Mouse (Mus musculus): ENCODE results near the gene Ccn6.
"Not testable (repeated sequence)": the region's sequence is repeated elsewhere in the genome, so short reads cannot be mapped to it uniquely, and the experiment has no call there.

Ccn6 gene

DNA sequence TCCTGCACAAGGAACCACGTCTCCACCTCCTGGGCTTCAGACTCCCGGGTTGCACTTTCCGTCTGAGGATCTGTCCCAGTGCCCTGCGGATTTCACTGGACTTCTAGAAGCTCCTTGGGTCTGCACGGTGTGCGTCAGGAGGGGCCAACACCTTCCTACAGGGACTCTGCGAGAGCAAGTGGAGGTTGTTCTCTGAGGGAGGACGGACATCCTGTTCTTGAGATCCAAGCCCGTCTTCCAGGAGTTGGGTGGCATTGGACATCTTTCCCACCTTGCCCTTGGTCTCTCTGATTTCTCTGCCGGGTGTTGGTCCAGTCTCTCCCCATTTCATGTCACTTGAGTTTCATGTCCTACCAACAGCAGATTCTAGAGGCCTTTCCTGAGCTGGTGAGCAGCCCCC is at the start of gene Ccn6:
TSS of gene Ccn6 (minus strand) at position 101 of the 400 bp plus-strand sequence.
- peak in 1 of 2 experiments; percentile 5 for DNase-seq

DNA sequence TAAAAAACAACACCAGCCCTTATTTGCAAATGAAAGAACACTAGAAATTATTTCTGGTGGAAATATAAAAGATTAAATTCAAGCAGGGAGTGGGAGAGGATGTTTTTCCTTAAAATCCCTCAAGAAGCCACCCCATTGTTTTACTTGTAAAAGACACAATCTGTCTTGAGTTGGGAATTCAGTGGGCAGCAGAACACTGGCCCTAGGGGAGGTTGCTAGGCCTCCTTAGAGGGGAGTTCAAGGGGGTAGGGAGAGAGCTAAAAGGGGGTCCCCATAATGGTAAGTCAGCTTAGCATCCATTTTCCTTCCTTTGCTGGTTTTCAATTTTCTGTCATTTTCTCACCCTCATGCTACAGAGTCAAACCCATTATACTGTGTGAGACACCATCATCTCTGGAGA is 46.4 kb upstream of the Ccn6 start:
- DNase-seq = no peak

DNA sequence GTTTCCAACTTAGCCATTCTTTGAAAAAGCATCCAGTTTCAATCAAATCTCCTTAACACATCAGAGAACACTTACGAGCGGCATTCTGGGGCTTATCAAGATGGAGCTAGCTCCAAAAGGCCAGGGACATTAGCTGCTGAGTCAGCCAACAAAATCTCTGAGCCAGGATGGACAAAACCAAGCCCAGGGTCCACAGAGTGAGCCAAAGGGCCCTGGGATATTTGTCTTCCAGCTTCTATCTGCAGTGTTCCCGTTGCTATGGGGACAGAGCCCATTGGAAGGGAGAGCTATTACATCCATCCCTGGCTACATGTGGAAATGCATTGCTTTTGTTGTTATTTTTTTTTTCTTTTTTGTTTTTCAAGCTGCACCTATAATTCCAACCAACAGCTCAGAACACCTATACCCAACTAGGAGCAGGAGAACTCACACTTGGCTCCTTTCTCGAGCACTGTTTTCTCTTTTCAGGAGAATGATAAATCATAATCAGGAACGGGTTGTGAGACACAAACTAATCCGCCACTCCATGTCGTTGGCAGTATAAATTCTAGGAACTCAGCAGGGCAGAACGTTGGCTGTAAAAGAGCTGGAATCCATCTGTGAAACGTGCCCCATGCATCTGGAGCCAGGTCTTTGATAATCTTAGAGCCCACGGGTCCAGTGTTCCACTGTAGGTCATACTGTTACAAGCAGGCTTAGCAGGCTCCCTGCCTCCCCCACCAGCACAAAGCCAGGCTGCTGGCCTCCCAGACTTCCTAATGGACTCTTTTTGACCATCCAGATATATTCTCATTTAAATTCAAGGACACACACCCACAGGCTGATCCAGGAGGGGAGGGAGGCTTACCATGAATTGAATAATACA is 45.8 kb upstream of the Ccn6 start:
- peak; percentile 29 to 49 for DNase-seq

DNA sequence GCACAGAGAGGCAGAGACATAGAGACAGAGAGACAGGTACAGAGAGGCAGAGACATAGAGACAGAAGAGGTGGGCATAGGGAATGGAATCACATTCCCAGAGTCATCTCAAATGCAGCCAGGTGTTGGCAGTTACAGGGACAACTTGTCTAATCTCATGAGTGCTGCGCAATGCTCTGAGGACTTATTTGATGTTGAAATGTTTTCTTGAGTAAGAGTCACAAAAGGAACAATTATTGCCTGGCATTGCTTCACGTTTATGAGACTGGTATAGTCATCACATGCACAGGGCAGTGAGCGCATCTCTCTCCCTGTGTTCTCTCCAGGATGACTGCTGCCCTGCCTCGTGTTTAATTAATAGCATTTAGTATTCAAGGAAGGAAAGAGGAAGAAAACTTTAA is 45.1 kb upstream of the Ccn6 start:
- no peak for DNase-seq

DNA sequence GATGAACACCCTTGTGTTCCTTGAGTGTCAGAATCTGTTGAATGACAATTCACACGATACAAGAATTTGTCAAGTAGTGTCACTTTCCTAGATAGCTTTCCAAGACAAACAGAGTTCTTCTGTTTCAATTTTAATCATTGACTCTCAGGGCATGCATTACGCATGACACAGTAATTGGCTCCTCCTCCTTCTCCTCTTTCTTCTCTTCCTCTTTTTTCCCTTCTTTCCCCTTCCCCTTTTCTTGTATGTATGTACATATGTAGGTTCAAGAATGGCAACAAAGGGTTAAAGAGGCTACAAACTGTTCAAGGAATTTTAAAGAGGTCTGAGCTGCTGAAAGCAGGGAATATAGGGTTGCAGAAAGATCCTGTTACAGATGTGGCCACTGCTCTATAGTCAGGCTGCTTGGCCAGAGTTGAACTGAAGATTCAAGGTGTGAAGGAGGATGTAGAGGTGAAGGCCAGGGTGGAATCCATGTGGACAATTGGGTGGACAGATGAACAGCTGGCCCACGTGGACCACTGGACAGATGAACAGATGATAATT is 43.8 kb upstream of the Ccn6 start:
- no peak for DNase-seq

DNA sequence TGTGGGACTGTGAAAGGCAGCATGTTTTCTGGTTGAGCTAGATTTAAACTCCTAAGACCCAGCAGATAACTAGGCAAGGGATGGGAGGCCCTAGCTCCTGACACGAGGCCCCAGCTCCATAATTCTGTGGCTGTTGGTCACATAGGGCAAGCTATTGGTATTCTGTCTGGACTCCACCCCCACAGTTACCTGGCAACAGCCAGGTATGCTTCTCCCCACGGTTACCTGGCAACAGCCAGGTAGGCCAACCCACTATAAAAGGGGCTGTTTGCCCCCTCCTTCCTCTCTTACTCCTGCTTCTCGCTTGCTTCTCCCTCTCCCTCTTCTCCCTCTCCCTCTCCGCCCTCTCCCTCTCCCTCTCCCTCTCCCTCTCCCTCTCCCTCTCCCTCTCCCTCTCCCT is 38.9 kb upstream of the Ccn6 start:
- DNase-seq = no peak

DNA sequence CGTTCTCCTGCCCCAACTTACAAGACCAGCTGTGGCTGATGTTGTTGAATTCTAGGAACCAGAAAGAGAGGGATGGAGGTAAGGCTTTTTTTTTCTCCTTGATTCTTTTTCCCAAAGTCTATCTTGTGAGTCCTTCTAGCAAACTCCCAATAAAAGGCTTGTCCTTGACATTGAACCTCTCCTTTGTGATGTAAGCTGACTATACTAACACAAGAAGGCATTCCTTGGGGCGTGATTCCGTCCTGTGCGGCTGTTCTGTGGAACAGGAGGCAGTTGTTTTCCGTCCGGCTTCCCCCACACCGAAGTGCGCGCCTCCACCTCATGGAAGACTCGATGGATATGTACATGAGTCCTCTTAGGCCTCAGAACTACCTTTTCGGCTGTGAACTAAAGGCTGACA is 34.6 kb upstream of the Ccn6 start:
- not testable (repeated sequence) for DNase-seq

DNA sequence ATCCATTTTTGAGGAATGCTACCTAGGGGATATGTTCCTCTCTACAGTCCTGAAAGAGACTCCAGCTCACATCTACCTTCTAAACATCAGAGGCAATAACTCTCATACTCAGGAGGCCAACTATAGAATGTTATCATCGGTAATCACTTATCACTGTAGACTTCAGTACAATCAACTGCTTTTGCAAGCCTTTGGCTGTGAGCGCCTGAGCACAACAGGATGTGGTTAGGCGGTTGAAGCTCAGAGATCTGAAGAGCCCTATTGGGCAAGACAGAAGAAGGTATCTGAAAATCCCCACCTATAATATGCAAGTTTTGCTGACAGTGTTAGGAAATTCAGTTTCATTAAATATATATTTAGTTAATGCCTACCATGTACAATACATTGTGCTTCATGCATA is 29.1 kb upstream of the Ccn6 start:
- no peak for DNase-seq

DNA sequence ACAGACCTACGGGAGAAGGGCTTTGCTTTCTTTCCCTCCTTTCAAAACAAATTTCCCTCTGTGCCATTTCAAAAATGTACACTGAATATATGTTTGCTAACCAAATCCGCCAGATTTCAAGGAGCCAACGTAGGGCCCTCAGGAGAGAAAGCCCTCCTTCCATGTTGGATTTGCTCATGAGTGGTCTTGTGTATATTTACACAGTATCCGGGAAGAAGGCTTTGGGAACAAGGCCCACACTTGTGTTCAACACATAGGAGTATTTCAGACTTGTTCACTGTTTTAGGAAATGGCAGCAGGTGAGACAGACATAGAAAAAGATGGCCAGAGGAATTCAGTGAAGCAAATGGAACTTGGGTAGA is 21.9 kb upstream of the Ccn6 start:
- DNase-seq = no peak

DNA sequence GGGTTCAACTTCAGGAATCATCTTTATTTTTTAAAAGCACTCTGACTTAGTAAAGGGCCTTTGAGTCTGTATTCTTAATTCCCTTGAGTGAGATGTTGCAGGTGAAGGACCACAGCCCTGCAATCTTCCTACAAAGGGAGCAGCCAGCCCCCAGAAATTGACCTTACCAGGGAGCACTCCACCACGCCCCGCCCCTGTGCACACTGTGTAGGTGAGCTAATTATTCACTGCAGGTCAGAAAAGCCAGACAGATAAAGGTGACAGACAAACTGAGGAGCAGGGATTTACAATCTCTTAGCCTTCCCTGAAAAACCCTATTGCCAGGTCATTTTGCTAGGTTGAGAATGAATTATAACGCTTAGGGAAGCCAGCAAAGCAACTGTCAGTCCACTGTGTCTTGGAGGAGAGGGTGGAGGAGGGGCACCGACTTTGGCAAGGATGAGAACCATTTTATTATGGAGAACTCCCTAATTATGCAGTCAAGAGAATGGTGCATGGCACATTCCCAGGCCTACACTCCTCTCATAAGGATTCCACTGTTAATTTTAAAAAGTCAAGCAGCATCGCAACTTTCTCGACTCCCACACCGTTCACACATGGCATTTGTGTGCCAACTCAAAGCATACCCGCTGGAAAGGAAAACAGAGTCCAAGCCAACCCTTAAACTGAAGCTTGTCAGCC is 21.4 kb upstream of the Ccn6 start:
- DNase-seq = peak in 1 of 2 experiments; percentile 16

DNA sequence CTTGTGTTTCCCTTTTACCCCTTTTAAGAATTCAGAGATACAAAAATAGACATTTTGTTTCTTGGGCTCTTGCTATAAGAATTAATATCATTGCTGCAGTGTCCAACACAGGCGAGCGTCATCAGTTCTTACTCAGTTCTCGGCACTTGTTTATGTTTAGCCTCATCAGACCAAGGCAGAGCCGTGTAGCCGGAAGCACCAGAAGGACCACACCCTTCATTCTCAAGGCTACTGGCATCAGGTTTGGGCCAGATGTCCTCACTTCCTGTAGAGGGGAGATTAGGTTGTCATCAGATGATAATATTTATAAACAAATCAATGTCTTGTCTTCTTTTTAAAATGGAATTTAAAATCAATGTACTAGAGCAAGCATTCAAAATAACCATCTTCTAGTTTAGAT is 13.4 kb upstream of the Ccn6 start:
- DNase-seq = no peak

DNA sequence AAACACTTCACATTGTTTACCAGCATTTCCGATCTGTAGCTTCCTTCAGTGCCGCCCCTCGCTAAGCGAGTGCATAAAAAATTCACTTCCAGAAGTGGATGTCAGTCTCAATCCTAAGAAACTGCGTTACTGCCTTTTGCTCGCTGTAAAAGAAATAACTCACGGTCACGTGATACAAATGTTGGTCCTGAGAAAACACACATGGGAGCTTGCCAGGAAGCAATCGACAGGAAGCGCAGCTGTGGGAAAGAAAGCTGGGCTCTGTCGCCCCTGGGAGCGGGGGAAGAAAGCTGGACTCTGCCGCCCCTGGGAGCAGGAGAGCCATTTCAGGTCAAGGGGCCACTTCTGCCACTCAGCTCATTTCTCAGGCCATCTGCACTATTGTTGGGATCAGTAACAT is 9.5 kb upstream of the Ccn6 start:
- DNase-seq = peak; percentile 31

DNA sequence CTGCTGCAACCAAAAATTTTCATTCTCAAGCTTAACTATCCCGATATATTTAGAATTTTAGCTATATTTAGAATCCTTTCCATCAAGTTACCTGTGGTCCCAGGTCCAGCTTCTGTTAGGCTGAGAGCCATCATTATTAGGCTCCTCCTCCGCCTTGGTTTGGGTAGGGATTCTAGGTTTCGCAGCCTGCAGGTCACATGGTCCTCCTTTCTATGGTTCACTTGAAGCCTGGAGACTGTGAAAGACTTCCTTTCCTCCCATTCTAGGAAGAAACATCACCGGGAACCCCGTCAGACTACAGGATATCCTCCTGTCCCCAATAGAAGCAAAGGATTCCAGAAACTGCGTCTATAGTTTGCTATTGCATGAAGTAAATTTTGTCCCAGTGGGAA is 8.9 kb upstream of the Ccn6 start:
- DNase-seq = peak in 1 of 2 experiments; percentile 13

DNA sequence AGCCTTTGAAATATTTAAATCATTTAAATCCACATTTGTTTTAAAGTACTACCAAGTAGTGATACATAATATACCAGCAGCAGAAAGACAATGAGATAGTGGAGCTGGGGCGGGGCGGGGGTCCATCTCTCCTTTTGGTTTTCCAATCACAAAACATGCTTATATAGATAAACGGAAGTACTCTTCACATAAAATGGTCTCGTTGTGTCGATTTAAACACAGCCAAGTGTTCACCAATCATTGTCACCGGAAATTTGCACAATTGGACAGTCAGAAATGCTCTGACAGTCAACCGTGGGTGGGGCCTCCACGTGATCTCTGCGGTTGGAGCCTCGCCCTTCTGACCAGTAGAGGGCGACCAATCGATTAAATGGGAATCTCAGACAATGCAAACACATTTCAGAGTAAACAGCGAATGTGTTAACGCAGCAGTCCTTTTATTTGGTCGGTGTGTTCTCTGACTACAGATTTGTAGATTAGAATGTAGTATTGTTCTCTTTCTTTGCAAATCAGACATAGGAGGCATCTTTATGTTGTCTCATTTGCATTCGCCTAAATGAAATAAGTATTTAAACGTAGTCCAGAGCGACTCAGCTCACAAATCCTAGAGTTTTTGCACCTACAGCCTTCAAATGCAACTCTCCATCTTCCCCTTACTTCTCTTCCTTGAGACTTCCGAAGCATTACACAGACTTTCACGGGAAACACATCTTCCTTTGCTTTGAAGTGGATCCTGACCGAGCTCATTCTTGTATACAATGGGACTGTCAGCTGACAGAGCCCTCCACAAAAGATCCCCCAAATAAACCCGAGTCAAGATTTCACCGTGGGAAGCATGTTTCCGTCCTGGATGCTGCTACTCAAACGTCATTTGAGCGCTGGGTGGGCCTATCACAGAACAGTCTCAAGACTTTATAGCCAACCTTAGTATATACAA is 8.3 kb upstream of the Ccn6 start:
- peak; percentile 95 to 96 for DNase-seq

DNA sequence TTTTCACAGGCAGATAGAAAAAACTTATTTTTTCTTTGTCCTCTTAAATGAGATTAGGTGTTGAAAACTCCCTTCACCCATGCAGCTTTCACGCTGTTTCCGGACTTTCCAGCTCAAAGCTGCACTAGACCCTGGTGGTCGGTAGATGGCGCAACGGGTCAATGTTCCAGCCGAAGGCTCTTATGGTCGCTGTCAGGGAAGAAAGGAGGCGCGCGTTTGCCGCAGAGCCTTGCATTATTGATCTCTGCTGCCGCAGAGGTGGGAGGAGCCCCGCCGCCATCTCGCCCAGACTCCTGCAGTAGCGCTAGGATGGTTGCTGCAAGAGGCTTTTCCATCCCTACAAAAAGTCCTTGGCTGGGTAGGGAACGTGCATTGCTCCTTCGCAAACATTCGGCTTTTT is 7.5 kb upstream of the Ccn6 start:
- peak; percentile 96 to 97 for DNase-seq

DNA sequence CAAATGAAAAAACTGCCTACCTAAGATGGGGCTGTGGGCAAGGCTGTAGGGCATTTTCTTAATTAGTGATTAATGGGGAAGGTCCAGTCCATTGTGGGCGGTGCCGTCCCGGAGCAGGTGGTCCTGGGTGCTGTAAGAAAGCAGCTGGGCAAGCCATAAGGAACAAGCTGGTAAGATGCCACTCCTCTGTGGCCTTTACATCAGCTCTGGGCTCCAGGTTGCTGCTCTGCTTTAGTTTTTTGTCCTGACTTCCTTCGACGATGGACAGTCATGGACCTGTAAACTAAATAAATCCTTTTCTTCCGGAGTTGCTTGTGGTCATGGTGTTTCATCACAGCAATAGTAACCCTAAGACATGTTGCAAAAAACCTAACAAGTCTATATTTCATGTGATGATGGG is 7.1 kb upstream of the Ccn6 start:
- DNase-seq = peak in 1 of 2 experiments; percentile 29

DNA sequence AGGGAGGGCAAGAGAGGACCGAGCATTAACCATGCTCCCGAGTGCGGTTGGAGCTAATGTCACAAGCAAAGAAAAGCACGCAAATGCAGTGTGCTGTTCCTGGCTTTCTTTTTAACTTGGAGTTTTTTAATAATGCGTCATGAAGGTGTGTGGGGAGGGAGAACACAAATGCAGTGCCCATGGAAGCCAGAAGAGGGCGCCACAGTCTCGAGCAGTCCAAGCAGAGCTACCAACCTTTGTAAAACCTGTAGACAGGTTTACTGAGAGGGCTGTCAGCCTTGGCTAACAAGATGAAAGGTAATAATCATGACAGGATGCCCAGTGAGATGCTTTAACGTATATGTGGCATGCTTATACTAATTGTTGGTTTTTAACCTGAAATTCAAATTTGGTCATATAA is 6.6 kb upstream of the Ccn6 start:
- DNase-seq = peak; percentile 88 to 93

DNA sequence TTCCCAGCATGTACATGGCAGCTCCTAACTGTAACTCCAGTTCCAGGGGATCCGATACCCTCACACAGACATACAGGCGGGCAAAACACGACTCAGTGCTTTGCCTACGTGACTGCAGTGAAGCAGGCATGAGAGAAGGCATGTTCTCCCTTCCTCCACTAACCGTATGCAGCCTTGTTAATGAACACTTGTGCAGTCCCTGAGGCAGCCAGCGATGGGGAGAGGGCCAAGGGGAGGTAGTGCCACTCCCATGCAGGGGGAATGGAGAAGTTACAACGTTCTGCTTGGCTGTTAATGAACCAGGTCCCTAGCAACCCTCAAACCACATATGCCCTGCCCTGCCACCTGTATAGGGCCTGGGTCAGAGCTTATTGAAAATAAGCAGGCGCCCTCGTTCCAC is 6.0 kb upstream of the Ccn6 start:
- peak in 1 of 2 experiments; percentile 8 for DNase-seq

DNA sequence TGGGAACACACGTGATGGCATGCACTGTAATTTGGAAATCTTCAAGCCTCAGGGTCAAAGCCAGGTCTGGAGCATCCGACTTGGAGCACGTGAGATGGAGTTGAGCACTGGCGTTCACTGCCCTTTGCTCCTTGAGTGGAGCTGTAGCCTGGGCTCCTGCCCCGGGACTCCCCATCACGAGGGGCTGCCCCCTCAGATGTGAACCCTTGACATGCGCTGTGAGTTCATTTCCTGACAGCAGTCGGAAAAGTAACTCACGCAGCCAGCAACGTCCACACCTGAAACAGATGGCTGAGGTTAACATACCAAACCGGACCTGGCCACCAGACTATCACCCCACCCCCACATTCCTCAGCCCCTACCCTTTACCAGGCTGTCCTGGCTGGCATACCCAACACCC is 4.0 kb upstream of the Ccn6 start:
- DNase-seq = no peak

DNA sequence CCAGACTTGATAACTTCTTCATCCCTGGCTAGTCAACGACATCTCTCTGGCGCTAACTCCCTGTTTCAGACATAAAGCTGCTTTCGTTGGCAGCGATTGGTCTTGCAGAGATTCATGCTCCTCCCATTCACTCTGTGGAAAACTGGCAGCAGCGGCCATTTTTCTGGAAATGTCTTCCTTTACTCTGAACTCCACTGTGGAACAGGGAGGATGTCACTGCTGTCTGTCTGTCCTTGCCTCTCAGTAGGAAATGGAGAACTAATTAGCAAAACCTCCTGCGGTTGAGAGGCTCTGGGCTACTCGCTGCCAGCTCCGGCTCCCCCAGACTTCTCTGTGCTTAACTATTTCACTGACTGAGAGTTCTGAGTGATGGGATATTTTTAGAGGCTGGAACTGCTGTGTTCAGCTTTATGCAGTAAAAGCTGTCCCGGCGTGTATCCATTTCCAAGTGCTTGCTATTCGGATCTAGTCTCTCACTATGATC is 2.1 kb upstream of the Ccn6 start:
- DNase-seq = peak; percentile 73 to 78

DNA sequence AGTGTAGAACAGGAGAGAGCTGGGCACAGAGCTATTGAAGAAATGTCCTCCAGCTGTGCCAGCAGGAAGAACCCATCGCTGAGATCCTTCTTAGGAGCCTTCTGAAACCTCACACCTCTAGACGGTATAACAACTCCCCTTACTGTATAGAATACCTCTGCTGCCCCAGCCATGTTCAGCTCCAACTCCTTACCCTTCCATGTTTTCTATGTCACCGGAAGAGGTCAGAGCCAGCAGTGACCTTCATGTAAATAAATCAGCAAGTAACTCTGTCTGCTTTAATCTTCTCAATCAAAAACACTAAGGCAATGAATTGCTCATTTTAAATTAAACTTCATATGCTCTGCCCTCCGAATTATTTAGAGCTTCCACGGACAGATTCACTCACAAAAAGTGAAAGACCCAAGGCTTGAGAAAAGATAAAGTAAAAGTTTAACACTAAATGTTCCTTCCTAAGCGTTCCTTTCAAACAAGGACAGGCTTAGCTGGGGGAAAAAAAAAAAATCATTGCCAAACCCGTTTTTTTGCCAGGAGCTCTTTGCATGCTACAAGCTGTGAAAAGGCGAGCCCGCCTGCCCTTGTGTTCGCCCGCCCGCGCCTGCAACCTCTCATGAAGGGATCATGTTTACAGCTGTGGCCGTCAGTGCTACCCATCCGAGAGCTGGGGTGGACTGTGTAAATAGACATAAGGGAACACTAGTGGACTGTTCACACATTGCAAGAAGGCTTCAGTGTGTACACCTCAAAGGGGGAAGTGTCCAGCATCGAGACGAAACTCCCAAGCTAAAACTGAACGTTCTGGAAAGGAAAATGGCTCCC is 719 bp downstream of the Ccn6 start:
- DNase-seq = peak in 1 of 2 experiments; percentile 15

DNA sequence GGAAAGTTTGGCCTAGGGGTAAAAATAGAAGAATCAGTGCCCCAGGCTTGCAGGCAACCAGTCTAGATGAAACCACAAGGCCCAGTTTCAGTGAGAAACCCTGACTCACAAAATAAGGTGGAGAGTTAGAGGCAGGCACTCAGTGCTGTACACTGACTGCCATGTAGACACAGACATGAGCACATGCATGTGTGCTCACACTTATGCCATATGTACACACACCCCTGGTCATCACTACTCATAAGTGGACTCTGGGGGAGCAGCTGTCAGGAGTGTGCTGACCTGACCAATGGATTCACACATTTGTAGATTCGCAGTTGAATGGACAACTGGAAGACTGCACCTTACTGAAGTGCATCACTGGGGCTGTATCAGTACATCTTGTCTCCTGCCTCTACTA is 2.2 kb downstream of the Ccn6 start:
- DNase-seq = no peak
